Mouse (Mus musculus): ENCODE measurements around the gene Enpp5. TPM values are rescaled to one million over a fixed set of nuclear protein-coding genes. Genes with fewer than 3 reads are reported as not detected.

The Enpp5 gene
- total and polyA plus RNA-seq, 2 experiments from 2014 or later = 117 to 171 TPM

GRCm38 (mm10) chr17:44060781-44061180 is 17.8 kb upstream of the Enpp5 start:
- no peak for ATAC-seq (ENCODE audit: low FRiP score)
- 100% methylated on average over 1 of the region's 1 CpGs for WGBS

GRCm38 (mm10) chr17:44061289-44061890 is 17.2 kb upstream of the Enpp5 start:
- Histone ChIP-seq H3K4me2 (ENCODE audit: low read depth, low read length, poor library complexity, severe bottlenecking) (no peak overlapping the region), H3K9me3 (ENCODE audit: low read length) (no peaks in the 10 kb centered on the region), H3K4me1 (ENCODE audit: insufficient read depth, low read length) (no peaks in the 10 kb centered on the region), H3K4me3 (ENCODE audit: low read depth, low read length) (no peak overlapping the region), H3K27me3 (ENCODE audit: insufficient read depth, low read length) (no peaks in the 10 kb centered on the region), H3K27ac (ENCODE audit: low read depth, low read length) (no peak overlapping the region), H3K9ac (replicated peaks; ENCODE audit: low read length, poor library complexity, severe bottlenecking) (no peak overlapping the region), H3K36me3 (ENCODE audit: insufficient read depth, low read length) (no peaks in the 10 kb centered on the region)
- no peak for ATAC-seq (ENCODE audit: low FRiP score)
- no peak for TF ChIP-seq CTCF (IDR thresholded peaks at IDR 0.05)
- 80% methylated on average over 5 of the region's 5 CpGs for WGBS
- no peak for DNase-seq (ENCODE audit: low spot score)

More at GRCm38 (mm10) chr17:44060781-44061180, 17.8 kb upstream of the Enpp5 start:
- no peaks in the 10 kb centered on the region for H3K9me3 ChIP-seq (ENCODE audit: low read length)
- no peaks in the 10 kb centered on the region for H3K36me3 ChIP-seq (ENCODE audit: insufficient read depth, low read length)
- H3K4me2 ChIP-seq (ENCODE audit: low read depth, low read length, poor library complexity, severe bottlenecking) = no peak overlapping the region
- no peak for DNase-seq (ENCODE audit: low spot score)
- H3K27me3 ChIP-seq (ENCODE audit: insufficient read depth, low read length) = no peaks in the 10 kb centered on the region
- no peaks in the 10 kb centered on the region for H3K4me1 ChIP-seq (ENCODE audit: insufficient read depth, low read length)
- no peak for TF ChIP-seq CTCF (IDR thresholded peaks at IDR 0.05)
- H3K27ac ChIP-seq (ENCODE audit: low read depth, low read length) = no peak overlapping the region
- no peak overlapping the region for H3K9ac ChIP-seq (replicated peaks; ENCODE audit: low read length, poor library complexity, severe bottlenecking)
- H3K4me3 ChIP-seq (ENCODE audit: low read depth, low read length) = no peak overlapping the region

GRCm38 (mm10) chr17:44068876-44069275 is 9.7 kb upstream of the Enpp5 start:
- no peak for ATAC-seq (ENCODE audit: low FRiP score)
- no peaks in the 10 kb centered on the region for H3K27me3 ChIP-seq (ENCODE audit: insufficient read depth, low read length)
- no peak overlapping the region for H3K27ac ChIP-seq (ENCODE audit: low read depth, low read length)
- H3K9me3 ChIP-seq (ENCODE audit: low read length) = no peaks in the 10 kb centered on the region
- 82% methylated on average over 6 of the region's 6 CpGs for WGBS
- DNase-seq (ENCODE audit: low spot score) = no peak
- no peak overlapping the region for H3K4me3 ChIP-seq (ENCODE audit: low read depth, low read length)
- no peaks in the 10 kb centered on the region for H3K4me1 ChIP-seq (ENCODE audit: insufficient read depth, low read length)
- no peak for TF ChIP-seq CTCF (IDR thresholded peaks at IDR 0.05)
- no peak overlapping the region for H3K9ac ChIP-seq (replicated peaks; ENCODE audit: low read length, poor library complexity, severe bottlenecking)
- no peaks in the 10 kb centered on the region for H3K36me3 ChIP-seq (ENCODE audit: insufficient read depth, low read length)
- no peak overlapping the region for H3K4me2 ChIP-seq (ENCODE audit: low read depth, low read length, poor library complexity, severe bottlenecking)

- Histone ChIP-seq H3K4me3 (ENCODE audit: low read depth, low read length) (no peak overlapping the region), H3K27me3 (ENCODE audit: insufficient read depth, low read length) (no peaks in the 10 kb centered on the region), H3K9ac (replicated peaks; ENCODE audit: low read length, poor library complexity, severe bottlenecking) (no peak overlapping the region), H3K36me3 (ENCODE audit: insufficient read depth, low read length) (no peaks in the 10 kb centered on the region), H3K9me3 (ENCODE audit: low read length) (no peaks in the 10 kb centered on the region), H3K4me1 (ENCODE audit: insufficient read depth, low read length) (no peaks in the 10 kb centered on the region), H3K27ac (ENCODE audit: low read depth, low read length) (no peak overlapping the region), H3K4me2 (ENCODE audit: low read depth, low read length, poor library complexity, severe bottlenecking) (no peak overlapping the region)
- no peak for DNase-seq (ENCODE audit: low spot score)
- ATAC-seq (ENCODE audit: low FRiP score) = no peak
- TF ChIP-seq CTCF (IDR thresholded peaks at IDR 0.05) = no peak
Observed at GRCm38 (mm10) chr17:44071680-44072079, 6.9 kb upstream of the Enpp5 start.

- Histone ChIP-seq H3K36me3 (ENCODE audit: insufficient read depth, low read length) (0 out of 2 replicates have a peak, but pooled peaks cover 1% of the 10 kb centered on the region), H3K4me3 (ENCODE audit: low read depth, low read length) (no peak overlapping the region), H3K9ac (replicated peaks; ENCODE audit: low read length, poor library complexity, severe bottlenecking) (no peak overlapping the region), H3K9me3 (ENCODE audit: low read length) (no peaks in the 10 kb centered on the region), H3K4me1 (ENCODE audit: insufficient read depth, low read length) (peaks cover 6% of the 10 kb centered on the region; the same call in 1 of the 2 replicates), H3K27ac (ENCODE audit: low read depth, low read length) (no peak overlapping the region), H3K4me2 (ENCODE audit: low read depth, low read length, poor library complexity, severe bottlenecking) (no peak overlapping the region), H3K27me3 (ENCODE audit: insufficient read depth, low read length) (no peaks in the 10 kb centered on the region)
- DNase-seq (ENCODE audit: low spot score) (no peak), ATAC-seq (ENCODE audit: low FRiP score) (no peak)
- WGBS = 82% methylated on average over 3 of the region's 3 CpGs
- no peak for TF ChIP-seq CTCF (IDR thresholded peaks at IDR 0.05)
Observed at GRCm38 (mm10) chr17:44075601-44076000, 3.0 kb upstream of the Enpp5 start.

GRCm38 (mm10) chr17:44076051-44076680 is 2.4 kb upstream of the Enpp5 start:
- H3K4me2 ChIP-seq (ENCODE audit: low read depth, low read length, poor library complexity, severe bottlenecking) = no peak overlapping the region
- WGBS = 54% methylated on average over 6 of the region's 6 CpGs
- peaks cover 6% of the 10 kb centered on the region; the same call in 1 of the 2 replicates for H3K4me1 ChIP-seq (ENCODE audit: insufficient read depth, low read length)
- no peaks in the 10 kb centered on the region for H3K27me3 ChIP-seq (ENCODE audit: insufficient read depth, low read length)
- H3K27ac ChIP-seq (ENCODE audit: low read depth, low read length) = no peak overlapping the region
- ATAC-seq (ENCODE audit: low FRiP score) (no peak), DNase-seq (ENCODE audit: low spot score) (peak; percentile 53)
- no peaks in the 10 kb centered on the region for H3K9me3 ChIP-seq (ENCODE audit: low read length)
- TF ChIP-seq CTCF (IDR thresholded peaks at IDR 0.05) = peak; percentile 81
- no peak overlapping the region for H3K4me3 ChIP-seq (ENCODE audit: low read depth, low read length)
- no peak overlapping the region for H3K9ac ChIP-seq (replicated peaks; ENCODE audit: low read length, poor library complexity, severe bottlenecking)
- H3K36me3 ChIP-seq (ENCODE audit: insufficient read depth, low read length) = peaks cover 7% of the 10 kb centered on the region

All from midbrain, postnatal 0 days (tissue).